Mouse (Mus musculus): ENCODE measurements around the gene Tfap2d.

Tfap2d gene

GRCm38 (mm10) chr1:19102631-19103030, at the start of gene Tfap2d:
Gene Tfap2d, plus strand, starts transcription at chr1:19103022.
- no peak for DNase-seq

GRCm38 (mm10) chr1:19056300-19056699, 46.5 kb upstream of the Tfap2d start:
- DNase-seq: no peak

GRCm38 (mm10) chr1:19056861-19057260, 46.0 kb upstream of the Tfap2d start:
- DNase-seq: no peak

GRCm38 (mm10) chr1:19088078-19088477, 14.7 kb upstream of the Tfap2d start:
- no peak for DNase-seq

GRCm38 (mm10) chr1:19096921-19097320, 5.9 kb upstream of the Tfap2d start:
- no peak for DNase-seq

- no peak for DNase-seq
These were observed 494 bp downstream of the Tfap2d start for GRCm38 (mm10) chr1:19103316-19103715.

GRCm38 (mm10) chr1:19103776-19104142, 937 bp downstream of the Tfap2d start:
- no peak for DNase-seq

- DNase-seq: no peak
These were observed 1.5 kb downstream of the Tfap2d start for GRCm38 (mm10) chr1:19104143-19104857.

GRCm38 (mm10) chr1:19106401-19106800, 3.6 kb downstream of the Tfap2d start:
- DNase-seq: no peak

GRCm38 (mm10) chr1:19106841-19107800, 4.3 kb downstream of the Tfap2d start:
- DNase-seq: no peak

GRCm38 (mm10) chr1:19107801-19108200, 5.0 kb downstream of the Tfap2d start:
- no peak for DNase-seq

GRCm38 (mm10) chr1:19109711-19110110, 6.9 kb downstream of the Tfap2d start:
- no peak for DNase-seq

GRCm38 (mm10) chr1:19110211-19110610, 7.4 kb downstream of the Tfap2d start:
- DNase-seq: no peak

GRCm38 (mm10) chr1:19111020-19111419, 8.2 kb downstream of the Tfap2d start:
- DNase-seq: no peak

- no peak for DNase-seq
These were observed 76.0 kb downstream of the Tfap2d start for GRCm38 (mm10) chr1:19178742-19179397.

- no peak for DNase-seq
These were observed 102.8 kb downstream of the Tfap2d start for GRCm38 (mm10) chr1:19205649-19206048.

GRCm38 (mm10) chr1:19206194-19206593, 103.4 kb downstream of the Tfap2d start:
- no peak for DNase-seq

GRCm38 (mm10) chr1:19207611-19208010, 104.8 kb downstream of the Tfap2d start:
- DNase-seq: no peak

GRCm38 (mm10) chr1:19208641-19209358, 106.0 kb downstream of the Tfap2d start, which contains the start of gene Tfap2b:
Gene Tfap2b, plus strand, starts transcription at chr1:19208914.
- DNase-seq: no peak

- DNase-seq: no peak
These were observed 106.5 kb downstream of the Tfap2d start for GRCm38 (mm10) chr1:19209359-19209745.

GRCm38 (mm10) chr1:19209776-19210175, 107.0 kb downstream of the Tfap2d start:
- DNase-seq: no peak

- no peak for DNase-seq
These were observed 107.6 kb downstream of the Tfap2d start for GRCm38 (mm10) chr1:19210215-19211032.
